Mouse (Mus musculus) limb, embryonic 14.5 days (tissue): Measurements from ENCODE around the gene Nckap1. TPM values are rescaled to one million over a fixed set of nuclear protein-coding genes. Genes with fewer than 3 reads are reported as not detected.
"Not testable (repeated sequence)": the region's sequence is repeated elsewhere in the genome, so short reads cannot be mapped to it uniquely, and the experiment has no call there.

Source experiments
- ATAC-seq: fragments of 200-750 bp; cut with Nextera tagmentation; 2 replicates; pipeline ENCODE4 v1.8.0; 2017; ENCODE audit warnings: low read depth, moderate number of reproducible peaks, moderate TSS enrichment; ENCODE audit not compliant: low FRiP score
- DNase-seq: peaks from one replicate; pipeline ENCODE4 v3.0.0-alpha.2; 2015; ENCODE audit warnings: low spot score
- H3K27ac ChIP-seq: fragments of 300-500 bp; sonication (generic); replicated peaks from 2 replicates; pipeline ENCODE4 v1.5.1; 2014; ENCODE audit warnings: low read depth, mild to moderate bottlenecking, low read length, moderate library complexity, mixed read lengths
- H3K27me3 ChIP-seq: fragments of 300-500 bp; sonication (generic); 2 replicates; pipeline ENCODE4 v1.6.1; 2014; ENCODE audit warnings: low read length, mixed read lengths; ENCODE audit not compliant: control insufficient read depth, insufficient read depth
- H3K36me3 ChIP-seq: fragments of 300-500 bp; sonication (generic); 2 replicates; pipeline ENCODE4 v1.6.1; 2014; ENCODE audit warnings: mild to moderate bottlenecking, low read length, moderate library complexity, mixed read lengths; ENCODE audit not compliant: control insufficient read depth, insufficient read depth
- H3K4me1 ChIP-seq: fragments of 300-500 bp; sonication (generic); 2 replicates; pipeline ENCODE4 v1.6.1; 2014; ENCODE audit warnings: antibody characterized with exemption, low read length, mixed read lengths; ENCODE audit not compliant: control insufficient read depth, insufficient read depth
- H3K4me2 ChIP-seq: fragments of 300-500 bp; sonication (generic); replicated peaks from 2 replicates; pipeline ENCODE4 v1.6.1; 2014; ENCODE audit warnings: low read depth, mild to moderate bottlenecking, low read length, moderate library complexity; ENCODE audit not compliant: severe bottlenecking
- H3K4me3 ChIP-seq: fragments of 300-500 bp; sonication (generic); replicated peaks from 2 replicates; pipeline ENCODE4 v1.5.1; 2014; ENCODE audit warnings: low read length
- H3K9ac ChIP-seq: fragments of 300-500 bp; sonication (generic); 2 replicates; pipeline ENCODE4 v1.6.1; 2014; ENCODE audit warnings: mild to moderate bottlenecking, low read depth, low read length, moderate library complexity; ENCODE audit not compliant: severe bottlenecking
- H3K9me3 ChIP-seq: fragments of 300-500 bp; sonication (generic); 2 replicates; pipeline ENCODE4 v1.6.1; 2016; ENCODE audit warnings: low read length; ENCODE audit not compliant: control insufficient read depth
- POLR2A ChIP-seq: fragments of 200-500 bp; IDR thresholded peaks from 2 replicates; pipeline ENCODE4 v1.8.0; 2012; ENCODE audit warnings: inconsistent platforms, mild to moderate bottlenecking, moderate library complexity, borderline replicate concordance; ENCODE audit not compliant: insufficient read depth, insufficient read length; ENCODE audit errors: extremely low read depth
- WGBS: fragments of 180-500 bp; shearing (Covaris S2); extraction: QIAGEN DNeasy Blood & Tissue Kit; methylation state at CpG from one replicate; pipeline ENCODE4 v1.1.7; 2014; 5-methylcytosine and 5-hydroxymethylcytosine counted together
- polyA plus RNA-seq, 2 experiments: library from polyadenylated mRNA; depleted of rRNA in 1 of 2; stranded (reverse) in 1 of 2; unstranded in 1 of 2; fragments of >200 nt; fragmentation: Nextera tagmentation in 1 of 2; extraction: Ambion mirVana in 1 of 2; gene quantifications; 2 replicates each; pipeline versions ENCODE4 v1.2.1 to v1.2.3; 2012 to 2014

The Nckap1 gene
- polyA plus RNA-seq, 2 experiments: 62.8 to 69.6 TPM

DNA sequence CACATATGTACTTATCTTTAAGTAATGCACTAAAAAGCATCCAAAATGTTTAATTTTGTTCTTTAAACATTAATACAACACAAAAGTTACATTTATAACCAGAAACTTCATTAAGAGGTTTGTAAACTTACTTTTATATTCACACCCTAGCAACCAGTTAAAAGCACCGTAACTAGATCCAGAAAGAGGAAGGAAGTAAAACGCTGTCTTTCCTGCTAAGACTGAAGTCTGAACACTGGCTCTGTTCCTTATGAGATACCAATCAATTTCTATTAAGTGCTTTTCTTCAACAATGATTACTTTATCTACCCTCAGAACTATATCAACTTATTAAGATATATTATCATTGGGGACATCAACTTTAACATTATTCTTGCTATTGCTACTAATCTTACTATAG, 44.6 kb downstream of the Nckap1 start:
- Histone ChIP-seq H3K4me1 (no peaks in the 10 kb centered on the region), H3K27me3 (no peaks in the 10 kb centered on the region), H3K9me3 (no peaks in the 10 kb centered on the region), H3K36me3 (peaks cover 62% of the 10 kb centered on the region), H3K9ac (no peak overlapping the region), H3K4me2 (no peak overlapping the region), H3K27ac (no peak overlapping the region), H3K4me3 (no peak overlapping the region)
- no peak for ATAC-seq
- 88% methylated on average over 2 of the region's 2 CpGs for WGBS
- TF ChIP-seq POLR2A: no peak
- no peak for DNase-seq

DNA sequence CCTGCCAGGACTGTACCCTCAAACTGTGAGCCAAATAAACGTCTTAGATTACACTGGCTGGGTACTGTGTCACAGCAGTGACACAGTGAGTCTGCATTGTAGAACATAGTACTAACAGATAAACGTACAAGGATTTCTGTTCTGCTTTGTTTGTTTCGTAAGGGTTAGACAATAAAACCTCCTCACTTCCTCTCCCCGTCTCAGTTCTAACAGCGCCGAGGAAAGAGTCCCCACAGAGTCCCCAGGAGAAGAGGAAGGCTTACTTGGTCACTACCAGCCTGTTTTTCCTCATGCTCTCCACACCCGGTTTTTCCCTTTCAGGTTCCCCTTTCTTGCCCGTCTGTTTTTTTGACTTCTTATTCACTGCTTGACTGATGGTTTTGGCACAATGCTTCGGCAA, 56.9 kb downstream of the Nckap1 start:
- Histone ChIP-seq H3K9ac (no peak overlapping the region), H3K27ac (no peak overlapping the region), H3K4me1 (no peaks in the 10 kb centered on the region), H3K27me3 (no peaks in the 10 kb centered on the region), H3K4me3 (no peak overlapping the region), H3K9me3 (0 out of 2 replicates have a peak, but pooled peaks cover 4% of the 10 kb centered on the region), H3K36me3 (peaks cover 73% of the 10 kb centered on the region), H3K4me2 (no peak overlapping the region)
- TF ChIP-seq POLR2A: no peak
- DNase-seq (no peak), ATAC-seq (no peak)
- 91% methylated on average over 9 of the region's 9 CpGs for whole genome bisulfite sequencing

DNA sequence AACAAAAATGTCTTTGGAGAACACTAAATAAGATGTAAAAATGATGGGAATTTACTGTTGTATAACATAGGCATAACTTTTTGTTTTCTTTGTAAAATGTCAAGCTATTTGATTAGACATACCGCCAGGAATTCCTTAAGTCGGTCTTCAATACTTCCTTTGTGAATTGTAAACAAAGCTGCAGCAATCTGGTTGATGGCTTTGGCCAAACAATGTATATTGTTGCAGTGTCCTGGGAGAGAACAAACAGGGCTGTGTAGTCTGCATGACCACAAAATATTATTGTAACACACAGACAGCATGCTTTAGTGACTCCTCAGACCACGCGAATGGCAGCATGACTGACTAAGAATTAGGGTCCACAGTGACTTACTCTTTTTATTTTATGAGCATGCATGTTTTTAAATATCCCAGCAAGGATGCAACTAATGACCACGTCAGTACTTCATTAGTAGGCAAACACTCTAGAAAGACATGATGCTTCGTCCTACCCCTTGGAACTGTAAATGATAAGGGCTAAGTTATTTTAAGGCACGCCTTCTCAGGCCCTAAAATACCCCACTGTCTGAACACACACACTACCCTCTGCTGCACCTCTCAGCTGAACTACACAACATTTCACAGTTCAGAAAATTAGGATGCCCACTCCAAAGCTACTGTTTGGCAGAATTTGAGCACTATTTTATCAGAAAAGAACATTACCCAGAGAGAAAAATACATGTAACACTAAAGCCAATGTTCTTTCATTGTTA, 75.0 kb downstream of the Nckap1 start:
- H3K27me3 ChIP-seq: no peaks in the 10 kb centered on the region
- H3K4me3 ChIP-seq: no peak overlapping the region
- no peak overlapping the region for H3K4me2 ChIP-seq
- H3K9me3 ChIP-seq: no peaks in the 10 kb centered on the region
- H3K9ac ChIP-seq: no peak overlapping the region
- ATAC-seq (no peak), DNase-seq (no peak)
- no peak for TF ChIP-seq POLR2A
- no peaks in the 10 kb centered on the region for H3K4me1 ChIP-seq
- H3K27ac ChIP-seq: no peak overlapping the region
- 72% methylated on average over 7 of the region's 7 CpGs for WGBS
- H3K36me3 ChIP-seq: peaks cover 65% of the 10 kb centered on the region

DNA sequence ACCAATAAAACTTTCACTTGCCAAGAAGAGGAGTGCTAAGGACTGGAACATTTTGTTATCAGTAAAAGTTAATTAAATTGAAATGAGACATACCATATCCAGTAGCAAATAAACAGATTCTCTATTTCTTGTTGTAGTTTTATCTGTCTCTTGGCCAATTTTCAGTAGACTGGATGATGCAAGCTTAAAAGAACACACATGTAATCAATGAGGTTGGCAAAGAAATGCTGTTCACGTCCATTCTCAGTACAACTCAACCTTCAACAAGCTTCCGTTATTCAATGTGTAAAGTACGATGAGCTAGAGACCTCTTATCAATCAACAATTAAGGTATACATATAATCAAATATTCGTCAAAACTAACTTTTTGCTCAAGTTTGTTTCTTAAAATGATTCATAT, 79.0 kb downstream of the Nckap1 start:
- 97% methylated on average over 4 of the region's 4 CpGs for WGBS
- H3K36me3 ChIP-seq: peaks cover 51% of the 10 kb centered on the region

DNA sequence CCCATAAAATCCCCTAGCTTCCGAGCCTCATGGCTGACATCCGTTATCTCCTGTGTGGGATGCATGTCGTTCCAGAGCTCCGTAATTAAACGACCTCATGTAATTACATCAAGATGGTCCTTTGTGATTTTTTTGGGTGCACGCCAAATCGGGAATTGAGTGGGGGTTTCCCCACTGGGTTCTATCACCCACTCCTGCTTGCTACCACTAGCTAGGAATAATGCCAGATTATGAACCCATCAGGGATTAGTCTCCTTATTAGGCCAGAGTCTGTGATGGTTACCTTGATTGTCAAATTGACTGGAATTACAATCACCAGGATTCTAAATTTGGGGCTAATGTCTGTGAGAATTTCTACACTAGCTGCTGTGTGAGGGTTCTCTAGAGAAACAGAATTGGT, 85.9 kb downstream of the Nckap1 start:
- not testable (repeated sequence) for DNase-seq, H3K4me3 ChIP-seq, H3K4me2 ChIP-seq, ATAC-seq, H3K4me1 ChIP-seq, H3K9ac ChIP-seq, H3K27ac ChIP-seq, H3K9me3 ChIP-seq, H3K27me3 ChIP-seq, H3K36me3 ChIP-seq
- WGBS: 37% methylated on average over 7 of the region's 7 CpGs

More for the DNA sequence above, 79.0 kb downstream of the Nckap1 start:
- ATAC-seq: no peak
- Histone ChIP-seq H3K9ac (no peak overlapping the region), H3K4me2 (no peak overlapping the region), H3K4me1 (no peaks in the 10 kb centered on the region), H3K27me3 (no peaks in the 10 kb centered on the region), H3K9me3 (no peaks in the 10 kb centered on the region), H3K27ac (no peak overlapping the region), H3K4me3 (no peak overlapping the region)
- no peak for TF ChIP-seq POLR2A
- no peak for DNase-seq
